Mouse (Mus musculus): ENCODE measurements around the gene Hivep3. TPM values are rescaled to one million over a fixed set of nuclear protein-coding genes. Genes with fewer than 3 reads are reported as not detected.

The Hivep3 gene
- polyA plus RNA-seq, 1 experiment: 5.8 TPM

DNA sequence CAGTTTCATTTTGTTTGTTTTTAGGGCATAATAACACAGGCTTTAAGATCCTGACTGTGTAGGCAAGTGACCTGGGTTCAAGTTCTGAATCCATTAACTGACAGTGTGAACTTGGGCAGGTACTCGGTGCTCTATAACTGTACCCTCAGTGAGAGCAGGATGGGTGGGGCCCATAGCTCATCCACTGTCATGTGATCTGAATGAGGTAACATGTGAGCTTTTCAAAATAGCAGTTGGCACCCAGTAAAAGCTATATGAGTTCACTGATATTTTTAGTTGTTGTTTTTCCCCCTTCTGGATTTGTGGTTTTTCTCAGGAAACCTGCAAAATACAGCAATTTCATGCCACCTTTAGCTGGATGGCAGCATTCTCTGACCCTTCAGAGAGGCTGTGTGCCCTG lies 382.7 kb downstream of the Hivep3 start:
- H3K27me3 ChIP-seq (replicated peaks; ENCODE audit: control insufficient read depth, insufficient read depth, low read length): no peaks in the 10 kb centered on the region
- H3K4me1 ChIP-seq (ENCODE audit: control insufficient read depth, insufficient read depth, low read length): no peaks in the 10 kb centered on the region
- no peak overlapping the region for H3K4me3 ChIP-seq (ENCODE audit: insufficient read depth, low read depth, low read length)
- H3K27ac ChIP-seq (ENCODE audit: insufficient read depth, low read depth, low read length): no peak overlapping the region
- H3K36me3 ChIP-seq (ENCODE audit: control insufficient read depth, insufficient read depth, low read length): no peaks in the 10 kb centered on the region
- 58% methylated on average over 1 of the region's 1 CpGs for WGBS
- DNase-seq: no peak
- TF ChIP-seq CTCF (conservative IDR thresholded peaks at IDR 0.05; ENCODE audit: insufficient read depth, insufficient read length, low read depth, low read length): no peak

DNA sequence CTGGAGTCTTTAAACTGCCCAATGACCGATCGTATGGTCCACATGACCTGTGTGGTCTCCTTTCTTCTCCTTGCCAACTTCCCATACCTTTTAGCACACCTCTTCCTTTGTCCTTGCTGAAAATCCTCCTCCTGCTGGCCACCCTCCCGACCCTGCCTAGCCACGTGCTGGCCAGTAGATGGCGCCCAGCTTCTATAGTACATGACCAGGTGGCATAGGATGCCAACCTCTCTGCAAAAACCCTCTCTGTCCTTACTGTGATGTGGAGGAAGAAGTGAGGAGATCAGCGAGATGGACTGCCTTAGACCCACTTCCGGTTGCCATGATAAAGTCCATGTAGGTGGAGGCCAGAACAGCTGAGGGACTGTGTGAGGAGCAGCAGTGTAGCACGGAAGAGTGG lies 386.7 kb downstream of the Hivep3 start:
- Histone ChIP-seq H3K27ac (ENCODE audit: insufficient read depth, low read depth, low read length) (no peak overlapping the region), H3K4me3 (ENCODE audit: insufficient read depth, low read depth, low read length) (no peak overlapping the region), H3K4me1 (ENCODE audit: control insufficient read depth, insufficient read depth, low read length) (no peaks in the 10 kb centered on the region), H3K36me3 (ENCODE audit: control insufficient read depth, insufficient read depth, low read length) (no peaks in the 10 kb centered on the region), H3K27me3 (replicated peaks; ENCODE audit: control insufficient read depth, insufficient read depth, low read length) (no peaks in the 10 kb centered on the region)
- peak; percentile 64 for DNase-seq
- TF ChIP-seq POLR2A (IDR thresholded peaks at IDR 0.05; ENCODE audit: low read depth, low read length) (no peak), CTCF (conservative IDR thresholded peaks at IDR 0.05; ENCODE audit: insufficient read depth, insufficient read length, low read depth, low read length) (peak; percentile 95)
- 32% methylated on average over 8 of the region's 8 CpGs for WGBS

DNA sequence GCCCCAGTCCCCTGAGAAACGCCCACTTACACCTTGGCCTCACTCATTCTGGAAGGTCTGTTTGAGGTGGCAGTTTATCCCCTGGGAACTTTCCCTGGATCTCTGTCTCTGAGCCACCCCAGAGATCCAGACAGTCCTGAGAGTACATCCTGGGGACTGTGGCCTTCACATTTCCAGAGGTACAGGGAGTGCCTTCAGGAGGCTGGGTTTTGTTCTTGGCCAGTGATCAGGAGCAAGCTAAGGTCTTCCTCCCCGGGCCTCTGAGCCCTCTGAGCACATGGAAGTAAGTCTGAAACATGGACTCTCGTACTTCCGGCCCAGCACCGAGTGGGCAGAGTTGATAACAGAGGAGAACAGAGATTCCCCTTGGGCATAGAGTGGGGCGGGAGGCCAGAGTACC lies 391.1 kb downstream of the Hivep3 start:
- no peaks in the 10 kb centered on the region for H3K36me3 ChIP-seq (ENCODE audit: control insufficient read depth, insufficient read depth, low read length)
- no peak overlapping the region for H3K27ac ChIP-seq (ENCODE audit: insufficient read depth, low read depth, low read length)
- no peaks in the 10 kb centered on the region for H3K27me3 ChIP-seq (replicated peaks; ENCODE audit: control insufficient read depth, insufficient read depth, low read length)
- no peak overlapping the region for H3K4me3 ChIP-seq (ENCODE audit: insufficient read depth, low read depth, low read length)
- TF ChIP-seq POLR2A (IDR thresholded peaks at IDR 0.05; ENCODE audit: low read depth, low read length): no peak
- no peak for TF ChIP-seq CTCF (conservative IDR thresholded peaks at IDR 0.05; ENCODE audit: insufficient read depth, insufficient read length, low read depth, low read length)
- WGBS: 74% methylated on average over 6 of the region's 6 CpGs
- H3K4me1 ChIP-seq (ENCODE audit: control insufficient read depth, insufficient read depth, low read length): no peaks in the 10 kb centered on the region
- DNase-seq: no peak

DNA sequence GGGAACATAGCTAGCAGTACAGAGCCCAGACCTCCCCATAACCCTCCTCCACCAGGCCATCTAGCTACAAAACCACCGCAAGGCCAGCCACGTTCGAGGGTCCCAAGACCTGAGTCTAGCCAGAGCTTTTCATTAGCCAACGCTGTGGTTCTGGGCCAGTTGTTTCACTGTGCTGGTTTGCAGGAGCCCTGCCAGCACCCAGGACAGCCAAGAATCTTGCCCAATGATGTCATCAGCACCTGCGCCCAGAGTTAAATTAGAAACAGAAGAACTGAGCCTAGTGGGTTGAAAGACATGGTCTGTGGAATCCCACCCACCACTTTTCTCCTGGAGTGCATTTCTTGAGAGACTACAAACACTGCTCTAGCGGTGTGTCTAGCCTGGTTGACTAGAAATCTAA lies 392.5 kb downstream of the Hivep3 start:
- no peaks in the 10 kb centered on the region for H3K36me3 ChIP-seq (ENCODE audit: control insufficient read depth, insufficient read depth, low read length)
- no peaks in the 10 kb centered on the region for H3K4me1 ChIP-seq (ENCODE audit: control insufficient read depth, insufficient read depth, low read length)
- DNase-seq: no peak
- 77% methylated on average over 6 of the region's 6 CpGs for WGBS
- H3K27ac ChIP-seq (ENCODE audit: insufficient read depth, low read depth, low read length): no peak overlapping the region
- no peaks in the 10 kb centered on the region for H3K27me3 ChIP-seq (replicated peaks; ENCODE audit: control insufficient read depth, insufficient read depth, low read length)
- TF ChIP-seq CTCF (conservative IDR thresholded peaks at IDR 0.05; ENCODE audit: insufficient read depth, insufficient read length, low read depth, low read length): no peak
- no peak for TF ChIP-seq POLR2A (IDR thresholded peaks at IDR 0.05; ENCODE audit: low read depth, low read length)
- H3K4me3 ChIP-seq (ENCODE audit: insufficient read depth, low read depth, low read length): no peak overlapping the region

DNA sequence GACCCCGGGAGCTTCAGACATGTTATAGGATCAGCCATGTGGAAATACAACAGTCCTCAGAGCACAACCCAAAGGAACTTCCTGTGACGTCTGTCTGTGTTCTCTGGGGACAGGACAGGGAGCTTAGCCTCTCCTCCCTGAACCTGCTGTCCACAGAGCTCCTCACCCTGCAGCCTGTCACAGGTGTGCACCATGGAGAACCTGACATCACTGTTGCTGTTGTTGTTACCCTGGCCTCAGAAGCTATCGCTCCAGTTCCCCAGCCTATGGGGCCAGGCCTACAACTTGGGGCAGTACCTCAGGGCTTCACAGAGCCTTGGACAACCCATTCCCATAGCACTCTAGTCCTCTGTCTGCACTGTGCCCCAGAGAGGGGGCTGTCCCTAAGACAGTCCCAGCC lies 393.7 kb downstream of the Hivep3 start:
- no peak overlapping the region for H3K4me3 ChIP-seq (ENCODE audit: insufficient read depth, low read depth, low read length)
- no peaks in the 10 kb centered on the region for H3K36me3 ChIP-seq (ENCODE audit: control insufficient read depth, insufficient read depth, low read length)
- DNase-seq: no peak
- TF ChIP-seq POLR2A (IDR thresholded peaks at IDR 0.05; ENCODE audit: low read depth, low read length) (no peak), CTCF (conservative IDR thresholded peaks at IDR 0.05; ENCODE audit: insufficient read depth, insufficient read length, low read depth, low read length) (no peak)
- 81% methylated on average over 3 of the region's 3 CpGs for WGBS
- H3K4me1 ChIP-seq (ENCODE audit: control insufficient read depth, insufficient read depth, low read length): no peaks in the 10 kb centered on the region
- H3K27ac ChIP-seq (ENCODE audit: insufficient read depth, low read depth, low read length): no peak overlapping the region
- no peaks in the 10 kb centered on the region for H3K27me3 ChIP-seq (replicated peaks; ENCODE audit: control insufficient read depth, insufficient read depth, low read length)

DNA sequence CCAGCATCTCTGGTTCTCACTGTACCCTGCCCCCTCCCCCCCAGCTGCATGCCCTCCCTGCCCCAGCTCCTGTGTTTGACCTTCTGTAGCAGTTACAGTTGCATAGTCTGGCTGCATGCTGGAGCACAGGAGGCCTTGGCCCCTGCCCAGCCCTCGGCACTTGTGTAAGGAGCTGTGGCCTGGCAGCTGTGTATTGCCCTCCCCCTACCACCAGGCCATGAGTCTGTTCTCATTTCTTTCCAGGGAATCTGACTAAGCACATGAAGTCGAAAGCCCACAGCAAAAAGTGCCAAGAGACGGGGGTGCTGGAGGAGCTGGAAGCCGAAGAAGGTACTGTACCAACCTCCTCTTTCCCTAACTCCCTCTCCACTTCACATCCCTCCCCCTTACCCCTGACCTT lies 394.4 kb downstream of the Hivep3 start:
- H3K4me1 ChIP-seq (ENCODE audit: control insufficient read depth, insufficient read depth, low read length): no peaks in the 10 kb centered on the region
- 73% methylated on average over 4 of the region's 4 CpGs for WGBS
- no peak overlapping the region for H3K27ac ChIP-seq (ENCODE audit: insufficient read depth, low read depth, low read length)
- H3K4me3 ChIP-seq (ENCODE audit: insufficient read depth, low read depth, low read length): no peak overlapping the region
- peak; percentile 9 for DNase-seq
- TF ChIP-seq CTCF (conservative IDR thresholded peaks at IDR 0.05; ENCODE audit: insufficient read depth, insufficient read length, low read depth, low read length): no peak
- no peak for TF ChIP-seq POLR2A (IDR thresholded peaks at IDR 0.05; ENCODE audit: low read depth, low read length)
- no peaks in the 10 kb centered on the region for H3K27me3 ChIP-seq (replicated peaks; ENCODE audit: control insufficient read depth, insufficient read depth, low read length)
- no peaks in the 10 kb centered on the region for H3K36me3 ChIP-seq (ENCODE audit: control insufficient read depth, insufficient read depth, low read length)

DNA sequence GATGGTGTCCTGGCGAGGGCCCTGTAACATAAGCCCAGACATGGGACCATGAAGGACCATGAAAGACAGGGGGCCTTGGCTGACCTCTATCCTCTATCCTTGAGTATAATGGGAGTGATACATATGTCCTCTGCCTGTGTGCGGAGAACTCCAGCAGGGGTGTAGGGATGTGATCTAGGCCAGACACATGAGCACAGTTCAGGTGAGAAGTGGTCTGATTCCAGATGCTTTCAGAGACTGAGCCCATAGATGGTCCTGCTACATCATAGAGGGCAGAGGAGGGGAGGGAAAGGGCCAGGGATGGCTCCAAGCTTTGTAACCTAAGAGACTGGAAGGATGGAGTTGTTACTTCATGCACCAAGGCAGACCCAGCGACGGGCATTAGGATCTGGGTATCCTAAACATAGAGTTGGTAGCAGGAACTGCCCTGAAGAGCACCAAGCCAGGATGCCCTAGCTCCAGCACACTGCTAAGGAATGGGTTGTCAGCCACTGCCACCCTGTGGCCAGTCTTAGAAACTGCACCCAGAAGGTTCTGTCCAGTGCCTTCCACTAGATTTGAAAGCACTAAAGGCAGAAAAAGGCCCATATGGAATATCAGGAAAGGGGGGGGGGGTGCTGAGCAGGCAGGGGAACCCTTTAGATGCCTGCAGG lies 395.8 kb downstream of the Hivep3 start:
- 37% methylated on average over 4 of the region's 4 CpGs for WGBS
- TF ChIP-seq CTCF (conservative IDR thresholded peaks at IDR 0.05; ENCODE audit: insufficient read depth, insufficient read length, low read depth, low read length) (peak; percentile 96), POLR2A (IDR thresholded peaks at IDR 0.05; ENCODE audit: low read depth, low read length) (no peak)
- Histone ChIP-seq H3K27ac (ENCODE audit: insufficient read depth, low read depth, low read length) (no peak overlapping the region), H3K36me3 (ENCODE audit: control insufficient read depth, insufficient read depth, low read length) (no peaks in the 10 kb centered on the region), H3K4me1 (ENCODE audit: control insufficient read depth, insufficient read depth, low read length) (no peaks in the 10 kb centered on the region), H3K27me3 (replicated peaks; ENCODE audit: control insufficient read depth, insufficient read depth, low read length) (no peaks in the 10 kb centered on the region), H3K4me3 (ENCODE audit: insufficient read depth, low read depth, low read length) (no peak overlapping the region)
- DNase-seq: peak; percentile 54
